Mouse (Mus musculus): ENCODE measurements around the gene Dhtkd1. TPM values are rescaled to one million over a fixed set of nuclear protein-coding genes. Genes with fewer than 3 reads are reported as not detected.

Gene Dhtkd1
- polyA plus RNA-seq, 1 experiment from 2014 or later: 1.0 TPM

DNA sequence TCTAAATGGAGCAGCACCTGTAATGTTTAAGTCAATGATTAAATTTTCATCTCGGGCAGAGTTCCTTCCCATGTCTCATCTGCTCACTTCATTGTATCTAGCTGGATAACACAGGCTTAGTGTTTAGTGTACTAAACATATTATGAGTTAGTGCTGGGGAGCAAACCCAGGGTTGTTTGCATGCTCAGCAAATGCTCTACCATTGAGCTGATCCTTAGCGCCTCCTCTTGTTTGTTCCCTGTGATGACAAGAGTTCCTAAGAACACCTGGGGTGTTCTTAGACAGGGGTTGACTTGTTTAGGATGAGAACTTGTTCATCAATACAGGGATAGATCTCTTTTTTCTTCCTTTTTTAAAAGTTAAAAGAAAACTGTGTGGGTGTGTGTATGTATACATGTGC, 6.4 kb upstream of the Dhtkd1 start:
- POLR2A ChIA-PET: no interaction called here

DNA sequence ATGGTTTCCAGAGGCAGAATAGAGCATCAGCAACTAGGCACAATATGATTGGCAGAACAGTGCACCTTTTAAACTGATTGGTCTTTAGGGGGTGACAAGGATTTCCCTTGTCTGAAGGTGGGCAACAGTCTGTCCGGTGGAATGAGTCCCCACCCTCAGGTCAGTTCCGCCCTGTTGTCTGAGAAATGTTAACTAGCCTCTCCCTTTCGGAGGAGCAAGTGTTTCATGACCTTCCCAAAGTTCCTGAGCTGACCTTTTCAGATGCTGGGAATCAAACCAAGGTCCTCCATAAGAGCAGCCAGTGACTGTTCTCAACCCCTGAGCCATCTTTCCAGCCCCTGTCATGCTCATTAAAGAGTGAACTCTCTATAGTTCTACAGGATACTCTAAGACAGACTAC, 4.3 kb upstream of the Dhtkd1 start:
- DNase-seq (ENCODE audit: low read depth, low spot score) (no peak), ATAC-seq (no peak)
- TF ChIP-seq CTCF (IDR thresholded peaks at IDR 0.05): no peak
- in situ Hi-C loops (cut with MboI; ENCODE audit: low pct_unique_long_range_greater_than_20kb): no loop called here
- POLR2A ChIA-PET: interaction anchor here (0.7 kb wide), 1 partner anchor 56 kb away, joined by 3 read pairs; no protein-coding TSS in a partner anchor
- peaks cover 4% of the 10 kb centered on the region for H3K27me3 ChIP-seq
- CTCF ChIA-PET: interaction anchor here (1.2 kb wide), 1 partner anchor 10 kb away, joined by 3 read pairs; no protein-coding TSS in a partner anchor

More for the DNA sequence above, 6.4 kb upstream of the Dhtkd1 start:
- in situ Hi-C loops (cut with MboI; ENCODE audit: low pct_unique_long_range_greater_than_20kb): no loop called here
- no peak for ATAC-seq
- CTCF ChIA-PET: no interaction called here
- peaks cover 4% of the 10 kb centered on the region for H3K27me3 ChIP-seq
- no peak for TF ChIP-seq CTCF (IDR thresholded peaks at IDR 0.05)
- DNase-seq (ENCODE audit: low read depth, low spot score): no peak

DNA sequence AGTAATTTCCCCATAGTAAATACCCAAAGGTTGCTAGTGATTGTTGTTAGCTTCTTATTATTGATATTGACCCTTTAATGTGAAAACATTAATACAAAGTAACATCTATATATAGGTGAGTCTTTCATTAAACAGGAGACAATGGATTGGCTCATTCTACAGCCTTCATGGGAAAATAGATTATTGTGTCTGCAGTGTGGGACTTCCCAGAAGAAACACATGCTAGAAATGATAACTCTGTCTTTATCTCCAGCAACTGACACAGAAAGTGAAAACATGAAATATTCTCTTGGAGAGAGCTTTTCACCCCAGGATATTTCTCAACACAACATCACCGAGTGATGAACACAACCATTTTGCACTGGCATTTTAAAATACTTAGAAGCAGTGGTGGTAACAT, 3.0 kb upstream of the Dhtkd1 start:
- ATAC-seq (no peak), DNase-seq (ENCODE audit: low read depth, low spot score) (no peak)
- in situ Hi-C loops (cut with MboI; ENCODE audit: low pct_unique_long_range_greater_than_20kb): no loop called here
- no peak for TF ChIP-seq CTCF (IDR thresholded peaks at IDR 0.05)
- CTCF ChIA-PET: interaction anchor here (0.6 to 1.0 kb wide), 2 partner anchors 13 to 1047 kb away, joined by 3 to 4 read pairs; no protein-coding TSS in a partner anchor
- H3K27me3 ChIP-seq: peaks cover 4% of the 10 kb centered on the region
- POLR2A ChIA-PET: interaction anchor here (0.6 kb wide), 1 partner anchor 13 kb away, joined by 3 read pairs; no protein-coding TSS in a partner anchor

DNA sequence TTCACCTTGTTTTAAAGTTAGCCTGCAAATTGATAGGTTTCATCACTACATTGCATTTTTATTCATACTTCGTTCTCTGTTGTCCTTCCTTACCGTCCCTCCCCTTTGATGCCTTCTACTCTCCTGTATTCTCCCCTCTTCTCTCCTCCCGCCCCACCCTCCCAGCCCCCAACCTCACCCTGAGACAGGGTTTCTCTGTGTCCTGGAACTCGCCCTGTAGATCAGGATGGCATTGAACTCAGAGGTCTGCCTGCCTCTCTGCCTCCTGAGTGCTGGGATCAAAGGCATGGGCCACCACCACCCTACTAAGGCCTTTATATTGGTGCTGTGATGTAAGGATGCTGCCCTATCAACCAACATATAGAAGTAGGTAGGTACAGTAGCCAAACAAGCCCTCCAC, 479 bp upstream of the Dhtkd1 start:
- no peak for ATAC-seq
- in situ Hi-C loops (cut with MboI; ENCODE audit: low pct_unique_long_range_greater_than_20kb): no loop called here
- ChIA-PET CTCF (interaction anchor here (0.6 to 1.3 kb wide), 2 partner anchors 36 to 606 kb away, joined by 3 to 4 read pairs; no protein-coding TSS in a partner anchor), POLR2A (no interaction called here)
- DNase-seq (ENCODE audit: low read depth, low spot score): no peak
- peaks cover 9% of the 10 kb centered on the region for H3K27me3 ChIP-seq
- no peak for TF ChIP-seq CTCF (IDR thresholded peaks at IDR 0.05)

DNA sequence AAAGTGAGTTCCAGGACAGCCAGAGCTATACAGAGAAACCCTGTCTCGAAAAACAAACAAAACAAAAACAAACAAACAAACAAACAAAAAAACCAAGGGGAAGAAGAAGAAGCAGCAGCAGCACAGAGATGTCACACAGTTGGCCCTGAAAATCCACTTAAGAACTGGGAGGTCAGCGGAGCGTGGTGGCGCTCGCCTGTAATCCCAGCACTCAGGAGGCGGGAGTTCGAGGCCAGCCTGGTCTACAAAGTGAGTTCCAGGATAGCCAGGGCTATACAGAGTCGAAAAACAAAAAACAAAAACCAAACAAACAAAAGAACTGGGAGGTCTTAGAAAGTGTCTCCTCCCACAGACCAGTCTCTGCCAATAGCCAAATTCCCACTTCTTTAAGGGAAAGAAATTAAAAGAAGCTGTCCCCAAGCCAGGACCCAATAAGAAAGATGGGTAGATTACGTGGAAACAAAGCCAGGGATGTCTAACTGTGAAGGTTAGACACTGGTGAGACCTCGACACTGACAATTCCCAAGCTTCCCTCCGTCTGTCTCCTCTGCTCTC, 654 bp downstream of the Dhtkd1 start:
- H3K27me3 ChIP-seq: peaks cover 9% of the 10 kb centered on the region
- TF ChIP-seq CTCF (IDR thresholded peaks at IDR 0.05): no peak
- in situ Hi-C loops (cut with MboI; ENCODE audit: low pct_unique_long_range_greater_than_20kb): no loop called here
- DNase-seq (ENCODE audit: low read depth, low spot score): no peak
- no peak for ATAC-seq
- ChIA-PET POLR2A (no interaction called here), CTCF (interaction anchor here (1.3 kb wide), 1 partner anchor 35 kb away, joined by 4 read pairs; no protein-coding TSS in a partner anchor)

DNA sequence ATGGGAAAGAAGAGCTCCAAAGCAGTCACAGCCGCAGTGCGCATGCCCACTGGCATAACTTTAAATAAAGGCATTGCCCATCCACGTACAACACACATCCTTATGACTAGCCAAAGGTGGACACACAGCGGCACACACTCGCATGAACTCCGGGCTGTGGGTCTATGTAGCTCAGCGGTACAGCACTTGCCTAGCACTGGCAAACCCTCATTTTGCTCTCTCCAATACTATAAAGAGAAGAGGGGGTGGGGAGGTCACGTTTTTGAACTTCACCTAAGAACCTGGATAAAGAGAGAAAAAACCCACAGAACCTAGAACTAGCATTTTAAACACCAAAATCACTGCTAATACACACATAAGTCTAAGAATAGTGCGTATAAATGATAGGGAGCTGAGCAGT, 1.7 kb downstream of the Dhtkd1 start:
- in situ Hi-C loops (cut with MboI; ENCODE audit: low pct_unique_long_range_greater_than_20kb): no loop called here

DNA sequence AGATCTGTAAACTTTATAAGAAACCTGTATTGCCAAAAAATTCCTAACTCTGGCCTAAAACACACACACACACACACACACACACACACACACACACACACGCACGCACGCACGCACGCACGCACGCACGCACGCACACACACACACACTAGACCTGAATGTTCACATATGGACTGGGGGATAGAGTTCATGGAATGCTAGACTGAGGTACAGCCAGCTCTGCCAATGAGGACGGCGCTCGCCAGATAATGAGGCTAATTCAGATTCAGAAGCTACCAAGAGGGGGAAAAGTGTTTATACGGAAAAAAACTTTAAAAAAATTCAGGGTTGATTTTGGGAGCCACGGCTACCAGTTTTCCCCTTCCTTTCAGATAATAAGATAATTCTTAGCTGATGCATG, 2.7 kb downstream of the Dhtkd1 start:
- CTCF ChIA-PET: no interaction called here
- peaks cover 5% of the 10 kb centered on the region for H3K27me3 ChIP-seq
- POLR2A ChIA-PET: interaction anchor here (0.6 kb wide), 1 partner anchor 16 kb away, joined by 3 read pairs; no protein-coding TSS in a partner anchor
- no peak for TF ChIP-seq CTCF (IDR thresholded peaks at IDR 0.05)
- no peak for DNase-seq (ENCODE audit: low read depth, low spot score)
- no peak for ATAC-seq
- in situ Hi-C loops (cut with MboI; ENCODE audit: low pct_unique_long_range_greater_than_20kb): no loop called here

More for the DNA sequence above, 1.7 kb downstream of the Dhtkd1 start:
- no peak for TF ChIP-seq CTCF (IDR thresholded peaks at IDR 0.05)
- DNase-seq (ENCODE audit: low read depth, low spot score) (no peak), ATAC-seq (no peak)
- ChIA-PET CTCF (no interaction called here), POLR2A (interaction anchor here (0.6 kb wide), 1 partner anchor 18 kb away, joined by 3 read pairs; no protein-coding TSS in a partner anchor)
- H3K27me3 ChIP-seq: peaks cover 9% of the 10 kb centered on the region

DNA sequence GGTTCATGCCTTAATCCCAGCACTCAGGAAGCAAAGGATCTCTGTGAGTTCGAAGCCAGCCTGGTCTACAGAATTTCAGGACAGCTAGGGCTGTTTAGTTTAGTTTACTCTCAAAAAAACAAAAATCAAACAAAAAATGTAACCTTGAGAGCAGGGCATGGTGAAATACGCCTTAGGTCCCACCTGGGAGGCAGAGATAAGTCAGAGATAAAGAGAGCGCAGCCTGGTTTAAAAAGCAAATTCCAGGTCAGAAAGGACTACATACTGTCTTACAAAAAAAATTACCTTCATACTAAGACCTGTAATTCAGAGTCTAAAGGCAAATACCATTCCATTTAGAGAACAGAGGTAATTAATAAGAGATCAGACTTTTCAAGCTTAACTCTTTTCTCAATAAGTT, 3.3 kb downstream of the Dhtkd1 start:
- CTCF ChIA-PET: no interaction called here
- DNase-seq (ENCODE audit: low read depth, low spot score): no peak
- H3K27me3 ChIP-seq: peaks cover 5% of the 10 kb centered on the region
- POLR2A ChIA-PET: interaction anchor here (0.6 kb wide), 1 partner anchor 16 kb away, joined by 3 read pairs; no protein-coding TSS in a partner anchor
- in situ Hi-C loops (cut with MboI; ENCODE audit: low pct_unique_long_range_greater_than_20kb): no loop called here
- TF ChIP-seq CTCF (IDR thresholded peaks at IDR 0.05): no peak
- ATAC-seq: no peak

DNA sequence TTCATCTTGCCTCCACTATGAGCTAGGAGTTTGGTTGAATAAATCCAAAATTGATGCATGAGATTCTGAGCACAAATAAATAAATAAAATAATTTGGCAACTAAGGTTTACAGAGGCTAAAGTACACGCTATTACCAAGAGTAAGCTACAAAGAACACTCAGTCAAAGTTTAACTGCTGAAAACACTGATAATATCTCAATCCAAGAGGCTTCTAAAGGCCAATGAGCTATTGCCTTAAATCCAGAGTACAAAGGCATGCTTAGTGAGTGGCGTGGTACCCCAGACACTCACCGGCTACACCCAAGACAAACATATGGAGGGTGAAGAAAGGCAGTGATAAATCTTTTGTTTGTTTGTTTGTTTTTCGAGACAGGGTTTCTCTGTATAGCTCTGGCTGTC, 6.0 kb downstream of the Dhtkd1 start:
- ChIA-PET POLR2A (interaction anchor here (1.7 kb wide), 1 partner anchor 14 kb away, joined by 6 read pairs; the partner anchor contains the start of gene Upf2), CTCF (interaction anchor here (1.0 kb wide), 1 partner anchor 18 kb away, joined by 3 read pairs; no protein-coding TSS in a partner anchor)
- ATAC-seq (no peak), DNase-seq (ENCODE audit: low read depth, low spot score) (no peak)
- in situ Hi-C loops (cut with MboI; ENCODE audit: low pct_unique_long_range_greater_than_20kb): no loop called here
- peaks cover 5% of the 10 kb centered on the region for H3K27me3 ChIP-seq
- TF ChIP-seq CTCF (IDR thresholded peaks at IDR 0.05): no peak

DNA sequence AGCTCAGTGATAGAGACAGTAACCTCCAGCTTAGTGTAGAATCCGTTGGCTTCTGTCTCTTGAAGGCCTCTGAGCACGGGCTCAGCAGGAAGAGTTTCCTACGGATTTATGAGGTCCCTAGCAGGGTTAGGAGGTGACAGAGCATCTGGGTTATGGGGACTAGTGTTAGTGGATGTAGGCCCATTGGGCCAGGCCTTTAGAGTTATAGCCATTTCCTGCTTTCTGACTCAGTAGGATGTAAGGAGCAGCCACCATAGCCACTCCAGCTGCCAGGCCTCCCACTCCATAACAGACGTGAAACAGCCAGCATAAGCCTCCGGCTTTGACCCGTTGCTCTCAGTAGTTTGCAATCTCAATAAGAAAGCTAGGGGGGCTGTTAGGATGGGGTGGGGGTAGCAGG, 6.5 kb downstream of the Dhtkd1 start:
- no peak for ATAC-seq
- ChIA-PET CTCF (interaction anchor here (1.0 kb wide), 1 partner anchor 19 kb away, joined by 3 read pairs; no protein-coding TSS in a partner anchor), POLR2A (interaction anchor here (1.7 kb wide), 1 partner anchor 15 kb away, joined by 6 read pairs; the partner anchor contains the start of gene Upf2)
- H3K27me3 ChIP-seq: peaks cover 5% of the 10 kb centered on the region
- no peak for TF ChIP-seq CTCF (IDR thresholded peaks at IDR 0.05)
- DNase-seq (ENCODE audit: low read depth, low spot score): no peak
- in situ Hi-C loops (cut with MboI; ENCODE audit: low pct_unique_long_range_greater_than_20kb): no loop called here

DNA sequence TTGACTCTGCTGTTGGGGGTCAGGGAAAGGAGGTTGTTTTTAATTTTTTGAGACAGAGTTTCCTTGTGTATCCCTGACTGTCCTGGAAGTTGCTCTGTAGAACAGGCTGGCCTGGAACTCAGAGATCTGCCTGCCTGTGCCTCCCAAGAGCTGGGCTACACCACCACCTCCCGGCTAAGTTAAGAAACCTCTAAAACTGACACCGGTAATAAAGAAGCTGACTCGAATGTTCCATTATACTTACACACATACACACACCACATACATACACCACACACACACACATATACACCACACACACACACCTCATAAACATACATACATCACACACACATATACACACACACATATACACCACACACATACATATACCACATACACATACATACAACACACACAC, 7.7 kb downstream of the Dhtkd1 start:
- TF ChIP-seq CTCF (IDR thresholded peaks at IDR 0.05): no peak
- H3K27me3 ChIP-seq: peaks cover 5% of the 10 kb centered on the region
- CTCF ChIA-PET: no interaction called here
- no peak for DNase-seq (ENCODE audit: low read depth, low spot score)
- POLR2A ChIA-PET: no interaction called here
- in situ Hi-C loops (cut with MboI; ENCODE audit: low pct_unique_long_range_greater_than_20kb): no loop called here
- no peak for ATAC-seq

All from Patski (cell line).